Mouse (Mus musculus) stomach, embryonic 14.5 days (tissue): ENCODE results near the gene Lgals8. TPM values are rescaled to one million over a fixed set of nuclear protein-coding genes. Genes with fewer than 3 reads are reported as not detected.

ENCODE experiments used
- ATAC-seq: fragments of 200-750 bp; cut with Nextera tagmentation; 2 replicates; pipeline ENCODE4 v1.8.0; 2017; ENCODE audit warnings: low read depth, moderate TSS enrichment; ENCODE audit not compliant: insufficient number of reproducible peaks, insufficient read depth, low FRiP score
- H3K27ac ChIP-seq: fragments of 300-500 bp; sonication (generic); 2 replicates; pipeline ENCODE4 v1.5.1; 2014; ENCODE audit warnings: mild to moderate bottlenecking, low read length, moderate library complexity, mixed read lengths
- H3K27me3 ChIP-seq: fragments of 300-500 bp; sonication (generic); 2 replicates; pipeline ENCODE4 v1.6.1; 2014; ENCODE audit warnings: low read length, control low read depth, mixed read lengths; ENCODE audit not compliant: control insufficient read depth, insufficient read depth
- H3K36me3 ChIP-seq: fragments of 300-500 bp; sonication (generic); 2 replicates; pipeline ENCODE4 v1.6.1; 2014; ENCODE audit warnings: mild to moderate bottlenecking, control low read depth, low read length, moderate library complexity, mixed read lengths; ENCODE audit not compliant: control insufficient read depth, insufficient read depth
- H3K4me1 ChIP-seq: fragments of 300-500 bp; sonication (generic); 2 replicates; pipeline ENCODE4 v1.6.1; 2014; ENCODE audit warnings: low read length, control low read depth, mixed read lengths; ENCODE audit not compliant: control insufficient read depth, insufficient read depth
- H3K4me2 ChIP-seq: fragments of 300-500 bp; sonication (generic); replicated peaks from 2 replicates; pipeline ENCODE4 v1.6.1; 2014; ENCODE audit warnings: low read depth, low read length, control low read depth
- H3K4me3 ChIP-seq: fragments of 300-500 bp; sonication (generic); 2 replicates; pipeline ENCODE4 v1.5.1; 2014; ENCODE audit warnings: low read depth, low read length, control low read depth
- H3K9ac ChIP-seq: fragments of 300-500 bp; sonication (generic); replicated peaks from 2 replicates; pipeline ENCODE4 v1.6.1; 2014; ENCODE audit warnings: low read depth, mild to moderate bottlenecking, control low read depth, low read length, moderate library complexity, mixed read lengths
- H3K9me3 ChIP-seq: fragments of 300-500 bp; sonication (generic); 2 replicates; pipeline ENCODE4 v1.6.1; 2016; ENCODE audit warnings: low read depth, low read length, control low read depth; ENCODE audit not compliant: control insufficient read depth
- WGBS: fragments of 180-500 bp; shearing (Covaris S2); extraction: QIAGEN DNeasy Blood & Tissue Kit; methylation state at CpG from one replicate; pipeline ENCODE4 v1.1.7; 2014; 5-methylcytosine and 5-hydroxymethylcytosine counted together
- polyA plus RNA-seq: library from polyadenylated mRNA; unstranded; fragments of >200 nt; fragmentation: Nextera tagmentation; extraction: Ambion mirVana; gene quantifications from 2 replicates; pipeline ENCODE4 v1.2.1, GENCODE M21; 2014

Gene Lgals8
- 27.5 and 32.5 TPM in 2 replicates for polyA plus RNA-seq

DNA sequence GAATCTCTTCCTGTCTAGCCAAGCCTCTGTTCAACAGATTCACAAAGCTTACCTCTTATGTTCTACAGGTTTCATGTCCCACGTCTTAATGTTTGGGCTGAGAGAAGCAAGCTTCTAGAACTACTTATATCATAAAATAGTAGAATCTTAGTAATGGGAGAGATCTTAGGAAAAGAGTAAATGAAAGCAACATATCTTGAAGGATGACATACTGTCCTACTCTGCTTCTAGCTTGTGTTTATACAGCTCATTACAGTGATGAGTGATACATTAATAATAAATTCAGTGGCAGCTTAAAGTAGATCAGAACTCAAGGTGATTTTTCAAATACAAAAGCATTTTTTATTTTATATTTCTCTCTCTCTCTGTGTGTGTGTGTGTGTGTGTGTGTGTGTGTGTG is at the start of gene Lgals8:
Gene Lgals8 (minus strand): TSS at position 101 of the 400 bp plus-strand sequence.
- H3K36me3 ChIP-seq = no peaks in the 10 kb centered on the region
- H3K4me1 ChIP-seq = peaks cover 2% of the 10 kb centered on the region; the same call in 1 of the 2 replicates
- H3K27me3 ChIP-seq = no peaks in the 10 kb centered on the region
- no peak within 1 kb of the TSS for H3K9ac ChIP-seq
- WGBS = 80% methylated on average over 1 of the region's 1 CpGs
- no peaks in the 10 kb centered on the region for H3K9me3 ChIP-seq
- H3K4me3 ChIP-seq = no peak within 1 kb of the TSS
- ATAC-seq = no peak
- no peak within 1 kb of the TSS for H3K4me2 ChIP-seq
- H3K27ac ChIP-seq = no peak within 1 kb of the TSS

DNA sequence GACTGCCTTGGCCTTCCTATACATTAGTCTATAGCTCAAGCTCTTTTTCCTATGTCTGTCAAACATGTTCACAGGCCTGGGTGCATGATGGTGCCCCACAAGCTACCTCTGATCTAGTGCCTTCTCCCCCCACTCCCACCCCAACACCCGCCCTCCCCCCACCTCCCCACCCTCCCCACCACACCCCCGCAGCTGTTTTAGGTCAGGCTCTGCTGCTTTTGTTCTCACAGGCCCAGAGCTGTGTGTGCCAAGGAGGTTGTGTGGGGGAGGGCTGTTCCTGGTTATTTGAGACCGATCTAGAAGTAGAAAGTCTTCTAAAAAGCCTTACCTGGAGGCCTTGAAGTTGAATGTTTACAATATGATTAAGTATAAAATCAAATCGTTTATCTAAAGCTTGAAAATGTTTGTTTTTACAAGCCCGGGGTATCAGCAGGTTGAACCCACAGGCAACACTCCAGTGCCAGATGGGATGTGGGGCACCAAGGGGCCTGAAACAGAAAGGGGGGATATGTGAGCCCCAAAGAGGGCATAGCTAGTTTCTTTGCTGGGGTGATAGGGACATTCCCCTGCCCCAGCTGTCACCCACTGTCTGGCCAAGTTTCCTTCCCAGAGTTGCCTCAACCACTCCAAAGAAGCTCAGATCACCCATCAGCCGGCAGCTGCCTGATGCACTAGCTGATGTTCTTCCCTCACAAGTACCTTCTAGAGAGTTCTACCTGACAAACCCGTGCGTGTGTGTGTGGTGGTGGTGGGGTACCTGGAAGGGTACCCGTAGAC is 46.6 kb upstream of the Lgals8 start:
- no peaks in the 10 kb centered on the region for H3K36me3 ChIP-seq
- peak; percentile 81 for ATAC-seq
- H3K4me3 ChIP-seq = no peak overlapping the region
- no peaks in the 10 kb centered on the region for H3K4me1 ChIP-seq
- H3K27me3 ChIP-seq = no peaks in the 10 kb centered on the region
- no peak overlapping the region for H3K9ac ChIP-seq
- no peak overlapping the region for H3K4me2 ChIP-seq
- 50% methylated on average over 9 of the region's 9 CpGs for WGBS
- peak overlapping the region; percentile 28; the same call in 1 of the 2 replicates for H3K27ac ChIP-seq
- H3K9me3 ChIP-seq = no peaks in the 10 kb centered on the region

DNA sequence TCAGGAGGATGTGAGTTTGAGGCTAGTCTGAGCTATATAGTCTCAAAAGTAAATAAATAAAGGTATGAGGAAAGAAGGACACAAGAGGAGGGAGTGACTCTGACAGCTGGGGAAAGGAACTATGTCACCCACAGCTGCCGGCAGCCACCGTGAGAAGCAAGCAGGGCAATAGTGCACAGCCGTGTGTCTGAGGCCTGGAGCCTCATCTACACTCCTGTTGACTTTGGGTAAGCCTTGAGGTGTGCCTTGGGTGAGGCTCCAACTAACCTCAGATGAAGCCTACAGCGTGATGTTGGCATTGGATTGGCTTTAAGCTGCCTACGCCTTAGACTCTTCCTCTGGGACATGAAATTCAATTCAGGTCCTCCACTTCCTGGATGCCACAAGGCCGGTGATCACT is 45.3 kb upstream of the Lgals8 start:
- H3K27me3 ChIP-seq = no peaks in the 10 kb centered on the region

DNA sequence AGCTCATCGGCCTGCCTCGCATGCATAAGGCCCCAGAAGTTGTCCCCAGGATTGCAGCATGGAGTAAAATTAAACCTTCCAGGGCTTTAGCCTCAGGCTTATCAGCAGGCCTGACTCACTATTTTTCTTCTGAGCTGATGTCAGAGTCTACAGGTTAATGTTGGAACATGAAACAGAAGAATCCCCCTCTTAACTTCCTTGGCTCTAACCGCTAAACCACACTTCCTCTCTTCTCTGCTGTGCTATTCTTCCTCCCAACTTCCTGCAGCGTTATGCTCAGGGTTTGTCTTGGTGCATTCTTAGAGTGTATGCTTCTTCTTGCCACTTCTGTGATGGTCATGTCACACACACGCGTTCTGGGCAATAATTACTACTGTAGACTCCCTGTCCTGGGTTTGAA is 42.7 kb upstream of the Lgals8 start:
- no peaks in the 10 kb centered on the region for H3K27me3 ChIP-seq
- no peak overlapping the region for H3K27ac ChIP-seq
- H3K9ac ChIP-seq = no peak overlapping the region
- WGBS = 81% methylated on average over 6 of the region's 6 CpGs
- no peak for ATAC-seq
- no peaks in the 10 kb centered on the region for H3K36me3 ChIP-seq
- peaks cover 5% of the 10 kb centered on the region; the same call in 1 of the 2 replicates for H3K4me1 ChIP-seq
- H3K4me3 ChIP-seq = no peak overlapping the region
- H3K9me3 ChIP-seq = no peaks in the 10 kb centered on the region
- no peak overlapping the region for H3K4me2 ChIP-seq

More for the DNA sequence above, 45.3 kb upstream of the Lgals8 start:
- Histone ChIP-seq H3K4me2 (no peak overlapping the region), H3K9ac (no peak overlapping the region), H3K4me1 (no peaks in the 10 kb centered on the region), H3K9me3 (no peaks in the 10 kb centered on the region), H3K4me3 (no peak overlapping the region), H3K36me3 (no peaks in the 10 kb centered on the region), H3K27ac (no peak overlapping the region)
- WGBS = 85% methylated on average over 6 of the region's 6 CpGs
- no peak for ATAC-seq

DNA sequence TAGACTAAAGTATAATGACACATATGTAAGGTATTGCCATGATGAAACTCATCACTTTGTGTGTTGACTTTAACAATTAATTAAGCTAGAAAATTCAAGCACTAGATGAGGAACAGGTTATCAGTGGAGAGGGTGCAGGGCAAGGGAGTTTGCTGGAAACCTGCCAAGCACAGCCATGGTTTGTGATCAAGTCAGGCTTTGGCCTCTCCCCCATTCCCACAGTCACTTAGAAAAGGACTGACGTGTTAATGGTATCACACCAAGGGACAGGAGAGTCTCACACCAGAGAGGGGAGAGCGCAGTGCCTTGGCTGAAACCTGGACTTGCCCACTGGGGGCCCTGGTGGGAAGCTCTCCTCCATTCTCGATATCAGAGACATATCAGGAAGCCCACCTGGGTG is 40.6 kb upstream of the Lgals8 start:
- no peak for ATAC-seq
- H3K4me2 ChIP-seq = no peak overlapping the region
- H3K27me3 ChIP-seq = no peaks in the 10 kb centered on the region
- 75% methylated on average over 3 of the region's 3 CpGs for WGBS
- no peak overlapping the region for H3K27ac ChIP-seq
- no peak overlapping the region for H3K4me3 ChIP-seq
- peaks cover 5% of the 10 kb centered on the region; the same call in 1 of the 2 replicates for H3K4me1 ChIP-seq
- H3K9me3 ChIP-seq = no peaks in the 10 kb centered on the region
- H3K36me3 ChIP-seq = no peaks in the 10 kb centered on the region
- no peak overlapping the region for H3K9ac ChIP-seq

DNA sequence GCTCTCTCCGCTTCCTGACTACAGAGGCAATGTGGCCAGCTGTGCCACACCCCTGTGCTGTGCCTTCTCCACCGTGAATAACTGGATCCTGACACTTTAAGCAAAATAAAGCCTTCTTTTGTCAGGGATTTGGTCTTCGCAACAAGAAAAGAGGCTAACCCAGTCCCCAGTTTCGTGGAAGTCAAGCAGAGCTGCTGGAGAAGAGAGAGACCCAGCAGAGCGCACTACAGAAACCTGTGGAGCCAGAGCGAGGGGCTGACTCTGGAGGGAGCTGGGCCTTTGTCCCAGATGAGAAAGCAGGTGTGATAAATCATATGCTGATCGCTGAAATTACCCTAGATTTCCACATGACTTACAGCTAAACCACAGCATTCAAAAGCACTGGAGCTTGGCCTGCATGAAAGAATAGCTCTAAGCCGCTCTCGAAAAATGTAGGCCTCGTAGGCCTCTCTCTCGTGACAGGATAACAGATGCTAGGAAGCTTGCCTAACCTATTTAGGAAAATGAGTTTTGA is 38.6 kb upstream of the Lgals8 start:
- 0 out of 2 replicates have a peak, but pooled peaks have one; percentile 35 for ATAC-seq
- Histone ChIP-seq H3K27ac (no peak overlapping the region), H3K4me2 (no peak overlapping the region)

DNA sequence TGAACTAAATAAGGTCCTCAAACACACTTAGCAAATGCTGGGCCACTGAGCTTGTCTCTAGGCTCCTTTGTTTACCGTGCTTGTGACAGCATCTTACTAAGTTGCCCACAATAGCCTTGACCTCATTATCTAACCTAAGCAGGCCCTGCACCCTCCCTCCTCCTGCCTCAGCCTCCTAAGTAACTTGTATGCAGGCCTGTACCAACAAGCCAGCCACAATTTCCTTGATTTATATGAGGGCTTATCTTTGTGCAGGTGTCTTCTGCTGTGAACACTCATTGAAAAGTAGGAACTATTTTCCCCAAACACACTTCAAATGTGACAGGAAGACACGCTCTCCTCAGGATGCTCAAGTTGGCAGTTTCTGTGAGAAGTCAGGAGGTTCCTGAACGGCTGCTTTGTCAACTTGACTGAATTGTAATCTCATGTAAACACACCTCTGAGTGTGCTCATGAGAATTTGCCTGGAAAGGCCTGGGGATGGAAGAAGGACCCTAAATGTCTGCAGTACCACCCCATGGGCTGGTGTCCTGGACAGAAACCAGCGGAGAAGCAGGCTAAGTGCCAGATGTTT is 38.0 kb upstream of the Lgals8 start:
- Histone ChIP-seq H3K36me3 (no peaks in the 10 kb centered on the region), H3K4me1 (peaks cover 5% of the 10 kb centered on the region; the same call in 1 of the 2 replicates), H3K9me3 (no peaks in the 10 kb centered on the region), H3K9ac (no peak overlapping the region), H3K4me2 (no peak overlapping the region), H3K27ac (no peak overlapping the region), H3K27me3 (no peaks in the 10 kb centered on the region), H3K4me3 (no peak overlapping the region)
- 0 out of 2 replicates have a peak, but pooled peaks have one; percentile 20 for ATAC-seq
- 28% methylated on average over 4 of the region's 4 CpGs for WGBS

More for the DNA sequence above, 38.6 kb upstream of the Lgals8 start:
- no peaks in the 10 kb centered on the region for H3K36me3 ChIP-seq
- H3K4me3 ChIP-seq = no peak overlapping the region
- H3K27me3 ChIP-seq = no peaks in the 10 kb centered on the region
- no peaks in the 10 kb centered on the region for H3K9me3 ChIP-seq
- WGBS = 37% methylated on average over 11 of the region's 11 CpGs
- H3K4me1 ChIP-seq = peaks cover 5% of the 10 kb centered on the region; the same call in 1 of the 2 replicates
- H3K9ac ChIP-seq = no peak overlapping the region

DNA sequence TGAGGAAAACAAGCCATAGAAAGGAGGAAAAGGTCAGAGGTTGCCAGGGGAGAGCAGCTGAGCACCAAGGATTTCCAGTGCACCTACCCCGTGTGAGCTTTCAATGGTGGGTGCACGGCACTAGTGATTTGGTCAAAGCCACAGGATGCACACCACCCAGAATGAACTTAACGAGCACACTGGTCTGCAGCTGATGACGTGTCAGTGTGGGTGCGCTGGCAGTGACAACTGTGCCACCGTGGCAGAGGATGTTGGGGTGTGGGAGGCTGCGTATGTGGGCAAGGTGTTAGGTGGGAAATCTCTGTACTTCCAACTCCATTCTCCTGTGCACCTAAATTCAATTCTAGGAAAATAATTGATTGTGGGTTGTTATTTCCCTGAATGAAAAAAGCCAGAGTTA is 34.4 kb upstream of the Lgals8 start:
- Histone ChIP-seq H3K27ac (no peak overlapping the region), H3K4me1 (peaks cover 5% of the 10 kb centered on the region; the same call in 1 of the 2 replicates), H3K27me3 (no peaks in the 10 kb centered on the region), H3K9ac (no peak overlapping the region), H3K4me2 (no peak overlapping the region), H3K9me3 (no peaks in the 10 kb centered on the region), H3K36me3 (no peaks in the 10 kb centered on the region), H3K4me3 (no peak overlapping the region)
- 90% methylated on average over 7 of the region's 7 CpGs for WGBS
- no peak for ATAC-seq
